Mouse (Mus musculus) limb, embryonic 14.5 days (tissue): ENCODE results near the gene Kif26b. TPM values are rescaled to one million over a fixed set of nuclear protein-coding genes. Genes with fewer than 3 reads are reported as not detected.

Source experiments
- ATAC-seq: fragments of 200-750 bp; cut with Nextera tagmentation; 2 replicates; pipeline ENCODE4 v1.8.0; 2017; ENCODE audit warnings: low read depth, moderate number of reproducible peaks, moderate TSS enrichment; ENCODE audit not compliant: low FRiP score
- DNase-seq: peaks from one replicate; pipeline ENCODE4 v3.0.0-alpha.2; 2015; ENCODE audit warnings: low spot score
- H3K27ac ChIP-seq: fragments of 300-500 bp; sonication (generic); replicated peaks from 2 replicates; pipeline ENCODE4 v1.5.1; 2014; ENCODE audit warnings: low read depth, mild to moderate bottlenecking, low read length, moderate library complexity, mixed read lengths
- H3K27me3 ChIP-seq: fragments of 300-500 bp; sonication (generic); 2 replicates; pipeline ENCODE4 v1.6.1; 2014; ENCODE audit warnings: low read length, mixed read lengths; ENCODE audit not compliant: control insufficient read depth, insufficient read depth
- H3K36me3 ChIP-seq: fragments of 300-500 bp; sonication (generic); 2 replicates; pipeline ENCODE4 v1.6.1; 2014; ENCODE audit warnings: mild to moderate bottlenecking, low read length, moderate library complexity, mixed read lengths; ENCODE audit not compliant: control insufficient read depth, insufficient read depth
- H3K4me1 ChIP-seq: fragments of 300-500 bp; sonication (generic); 2 replicates; pipeline ENCODE4 v1.6.1; 2014; ENCODE audit warnings: antibody characterized with exemption, low read length, mixed read lengths; ENCODE audit not compliant: control insufficient read depth, insufficient read depth
- H3K4me2 ChIP-seq: fragments of 300-500 bp; sonication (generic); replicated peaks from 2 replicates; pipeline ENCODE4 v1.6.1; 2014; ENCODE audit warnings: low read depth, mild to moderate bottlenecking, low read length, moderate library complexity; ENCODE audit not compliant: severe bottlenecking
- H3K4me3 ChIP-seq: fragments of 300-500 bp; sonication (generic); replicated peaks from 2 replicates; pipeline ENCODE4 v1.5.1; 2014; ENCODE audit warnings: low read length
- H3K9ac ChIP-seq: fragments of 300-500 bp; sonication (generic); 2 replicates; pipeline ENCODE4 v1.6.1; 2014; ENCODE audit warnings: mild to moderate bottlenecking, low read depth, low read length, moderate library complexity; ENCODE audit not compliant: severe bottlenecking
- H3K9me3 ChIP-seq: fragments of 300-500 bp; sonication (generic); 2 replicates; pipeline ENCODE4 v1.6.1; 2016; ENCODE audit warnings: low read length; ENCODE audit not compliant: control insufficient read depth
- POLR2A ChIP-seq: fragments of 200-500 bp; IDR thresholded peaks from 2 replicates; pipeline ENCODE4 v1.8.0; 2012; ENCODE audit warnings: inconsistent platforms, mild to moderate bottlenecking, moderate library complexity, borderline replicate concordance; ENCODE audit not compliant: insufficient read depth, insufficient read length; ENCODE audit errors: extremely low read depth
- WGBS: fragments of 180-500 bp; shearing (Covaris S2); extraction: QIAGEN DNeasy Blood & Tissue Kit; methylation state at CpG from one replicate; pipeline ENCODE4 v1.1.7; 2014; 5-methylcytosine and 5-hydroxymethylcytosine counted together
- polyA plus RNA-seq, 2 experiments: library from polyadenylated mRNA; depleted of rRNA in 1 of 2; stranded (reverse) in 1 of 2; unstranded in 1 of 2; fragments of >200 nt; fragmentation: Nextera tagmentation in 1 of 2; extraction: Ambion mirVana in 1 of 2; gene quantifications; 2 replicates each; pipeline versions ENCODE4 v1.2.1 to v1.2.3; 2012 to 2014

Gene Kif26b
- polyA plus RNA-seq, 2 experiments, result 8.7 to 8.8 TPM

GRCm38 (mm10) chr1:178824871-178825270, 295.9 kb downstream of the Kif26b start:
- no peak overlapping the region for H3K4me3 ChIP-seq
- WGBS, result 81% methylated on average over 5 of the region's 5 CpGs
- no peak overlapping the region for H3K9ac ChIP-seq
- H3K4me2 ChIP-seq, result no peak overlapping the region
- no peak overlapping the region for H3K27ac ChIP-seq
- H3K27me3 ChIP-seq, result no peaks in the 10 kb centered on the region
- no peak for ATAC-seq
- H3K4me1 ChIP-seq, result peaks cover 27% of the 10 kb centered on the region
- DNase-seq, result no peak
- no peak for TF ChIP-seq POLR2A
- H3K36me3 ChIP-seq, result no peaks in the 10 kb centered on the region
- no peaks in the 10 kb centered on the region for H3K9me3 ChIP-seq

GRCm38 (mm10) chr1:178827223-178827622, 298.3 kb downstream of the Kif26b start:
- Histone ChIP-seq H3K4me3 (no peak overlapping the region), H3K36me3 (no peaks in the 10 kb centered on the region), H3K9me3 (no peaks in the 10 kb centered on the region), H3K27ac (no peak overlapping the region), H3K9ac (no peak overlapping the region), H3K27me3 (no peaks in the 10 kb centered on the region), H3K4me1 (0 out of 2 replicates have a peak, but pooled peaks cover 6% of the 10 kb centered on the region), H3K4me2 (no peak overlapping the region)
- DNase-seq (no peak), ATAC-seq (no peak)
- 84% methylated on average over 3 of the region's 3 CpGs for WGBS
- TF ChIP-seq POLR2A, result no peak

DNA sequence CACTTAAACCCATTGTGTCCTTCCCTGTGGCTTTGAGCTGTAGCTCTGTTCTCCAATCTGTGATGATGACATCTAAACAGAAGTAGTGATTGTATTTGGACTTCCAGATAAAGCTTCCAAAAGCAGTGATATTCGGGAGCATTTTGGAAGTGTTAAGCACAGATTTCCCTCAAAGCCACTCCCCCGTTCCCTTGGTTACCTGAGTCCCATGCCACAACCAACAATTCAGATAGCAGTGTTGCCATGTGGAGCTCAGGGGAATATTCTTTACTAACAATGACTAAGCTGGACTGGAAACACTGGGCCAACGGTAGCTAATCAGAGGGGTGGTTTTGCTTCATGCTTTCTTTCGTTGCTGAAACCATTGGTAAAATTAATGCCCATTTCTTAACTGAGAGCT, 300.5 kb downstream of the Kif26b start:
- H3K9me3 ChIP-seq, result no peaks in the 10 kb centered on the region
- no peak overlapping the region for H3K27ac ChIP-seq
- 83% methylated on average over 4 of the region's 4 CpGs for WGBS
- DNase-seq (no peak), ATAC-seq (no peak)
- H3K4me2 ChIP-seq, result no peak overlapping the region
- H3K4me1 ChIP-seq, result 0 out of 2 replicates have a peak, but pooled peaks cover 4% of the 10 kb centered on the region
- H3K36me3 ChIP-seq, result no peaks in the 10 kb centered on the region
- no peak for TF ChIP-seq POLR2A
- H3K27me3 ChIP-seq, result no peaks in the 10 kb centered on the region
- no peak overlapping the region for H3K9ac ChIP-seq
- H3K4me3 ChIP-seq, result no peak overlapping the region

DNA sequence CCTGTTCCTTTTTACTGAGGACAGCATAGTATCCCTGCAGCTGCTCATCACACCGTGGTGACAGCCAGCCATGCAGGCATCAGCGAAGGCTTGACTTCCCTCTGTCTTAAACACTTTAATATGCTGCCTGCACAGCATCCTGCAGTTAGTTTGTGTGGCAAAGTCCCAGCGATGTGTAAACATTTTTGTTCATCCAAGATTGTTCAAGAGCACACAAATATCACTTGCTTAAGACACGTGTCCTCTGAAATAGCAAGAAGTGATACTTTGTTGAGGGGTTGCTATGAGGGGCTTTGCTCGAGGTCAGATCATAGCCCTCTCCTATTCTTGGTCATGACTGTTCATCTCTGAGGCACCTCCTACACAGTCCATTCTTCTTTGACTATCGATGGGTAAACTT, 303.6 kb downstream of the Kif26b start:
- TF ChIP-seq POLR2A, result no peak
- WGBS, result 85% methylated on average over 6 of the region's 6 CpGs
- Histone ChIP-seq H3K9me3 (no peaks in the 10 kb centered on the region), H3K4me1 (0 out of 2 replicates have a peak, but pooled peaks cover under 1% of the 10 kb centered on the region), H3K9ac (no peak overlapping the region), H3K4me2 (no peak overlapping the region), H3K27ac (no peak overlapping the region), H3K36me3 (no peaks in the 10 kb centered on the region), H3K27me3 (no peaks in the 10 kb centered on the region), H3K4me3 (no peak overlapping the region)
- ATAC-seq, result no peak
- no peak for DNase-seq

DNA sequence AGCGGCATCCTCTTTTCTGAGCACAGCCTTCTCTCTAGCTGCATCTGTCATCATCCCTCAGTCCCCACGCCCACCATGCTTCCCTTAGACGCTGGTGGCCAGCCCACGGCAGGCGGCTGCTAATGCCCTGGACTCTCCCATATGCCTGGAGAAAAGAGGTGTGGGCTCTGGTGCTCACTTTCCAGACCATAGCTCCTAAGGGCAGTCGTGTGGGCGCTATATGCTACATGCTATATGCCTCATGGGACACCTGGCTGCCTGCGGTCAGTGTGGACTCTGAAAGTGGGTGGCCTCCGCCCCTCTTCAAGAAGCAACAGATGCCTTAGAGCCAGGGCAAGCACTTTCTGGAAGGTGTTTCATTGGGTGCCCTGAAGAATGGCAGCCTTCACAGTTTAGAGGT, 306.9 kb downstream of the Kif26b start:
- H3K4me1 ChIP-seq, result no peaks in the 10 kb centered on the region

DNA sequence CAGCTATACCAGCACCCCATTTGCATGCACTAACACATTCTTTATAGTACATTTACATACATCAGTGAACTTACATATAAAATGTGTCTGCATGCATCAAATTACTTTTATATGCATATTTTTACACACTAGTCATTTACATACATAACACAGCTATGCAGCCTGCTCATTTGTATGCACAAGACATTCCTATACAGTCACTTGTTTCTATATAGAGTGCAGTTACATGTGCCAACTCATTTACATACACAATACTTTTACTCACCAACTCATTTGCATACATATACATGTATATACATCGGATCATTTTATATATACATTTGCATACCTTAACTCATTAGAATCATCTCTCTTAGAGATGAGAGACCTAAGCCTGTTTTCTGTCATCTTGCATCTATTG, 308.1 kb downstream of the Kif26b start:
- DNase-seq (no peak), ATAC-seq (no peak)
- 87% methylated on average over 1 of the region's 1 CpGs for WGBS
- no peak for TF ChIP-seq POLR2A
- Histone ChIP-seq H3K9ac (no peak overlapping the region), H3K36me3 (no peaks in the 10 kb centered on the region), H3K27ac (no peak overlapping the region), H3K4me1 (no peaks in the 10 kb centered on the region), H3K4me2 (no peak overlapping the region), H3K9me3 (no peaks in the 10 kb centered on the region), H3K4me3 (no peak overlapping the region), H3K27me3 (no peaks in the 10 kb centered on the region)

More for the DNA sequence above, 306.9 kb downstream of the Kif26b start:
- ATAC-seq (no peak), DNase-seq (no peak)
- no peaks in the 10 kb centered on the region for H3K36me3 ChIP-seq
- H3K27ac ChIP-seq, result no peak overlapping the region
- no peak overlapping the region for H3K9ac ChIP-seq
- no peak for TF ChIP-seq POLR2A
- H3K9me3 ChIP-seq, result no peaks in the 10 kb centered on the region
- no peaks in the 10 kb centered on the region for H3K27me3 ChIP-seq
- H3K4me3 ChIP-seq, result no peak overlapping the region
- WGBS, result 78% methylated on average over 9 of the region's 9 CpGs
- H3K4me2 ChIP-seq, result no peak overlapping the region
